Mouse (Mus musculus) ES-E14 (cell line): ENCODE results near the gene Dmpk.

Source experiments
- HCFC1 ChIP-seq: IDR thresholded peaks from 2 replicates; pipeline ENCODE4 v1.6.1; 2012; ENCODE audit warnings: low read length, inconsistent platforms, borderline replicate concordance; ENCODE audit not compliant: insufficient read depth
- MAFK ChIP-seq: IDR thresholded peaks from 2 replicates; pipeline ENCODE4 v1.6.1; 2014; ENCODE audit warnings: mild to moderate bottlenecking, low read depth, low read length, inconsistent platforms; ENCODE audit not compliant: insufficient read depth

DNA sequence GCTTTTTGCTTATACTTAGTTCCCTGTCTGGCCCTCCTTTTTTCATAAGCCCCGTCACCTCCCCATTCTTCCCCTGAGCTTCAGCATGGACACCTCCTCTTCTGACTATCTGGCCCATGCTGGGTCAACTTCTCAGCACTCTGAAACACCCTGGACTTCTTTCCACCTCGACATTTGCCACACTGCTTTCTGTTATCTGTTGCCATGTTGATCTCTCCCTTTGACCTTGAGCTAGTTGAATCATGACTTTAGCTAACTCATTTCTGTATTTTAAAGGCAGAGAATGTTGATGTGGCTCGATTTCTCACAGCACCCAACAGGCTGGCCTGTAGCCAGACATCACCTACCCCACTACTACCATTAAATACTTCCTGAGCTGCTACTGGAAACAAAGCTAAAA is 23.8 kb downstream of the Dmpk start:
- TF ChIP-seq HCFC1 (no peak), MAFK (no peak)
